Mouse (Mus musculus) heart, adult 18-20 months (tissue): ENCODE results near the gene Cenpu. TPM values are rescaled to one million over a fixed set of nuclear protein-coding genes. Genes with fewer than 3 reads are reported as not detected.
A peak's percentile ranks its signal among the peaks of the same experiment; 100 is the strongest.

ENCODE experiments used
- DNase-seq, 2 experiments: peaks; one replicate each; pipeline ENCODE4 v3.0.0; 2021 to 2022; ENCODE audit warnings: mixed read lengths in 1 of 2
- long read RNA-seq, 2 experiments: library from polyadenylated mRNA; stranded (forward); transcript quantifications; one replicate each; pipeline ENCODE4 v2.0.0; 2021
- total RNA-seq, 2 experiments: library from RNA; stranded (reverse); gene quantifications; 2 replicates each; pipeline ENCODE4 v1.2.3; 2021

Gene Cenpu
- total RNA-seq: under 1 TPM; 0.49 to 0.97 TPM
- long read RNA-seq, experiment 1, partial matches to known transcripts: 0 of 2 reads
- long read RNA-seq, experiment 1, other reads (novel, unspliced or antisense): 2 of 2 reads
- long read RNA-seq, experiment 2, partial matches to known transcripts: 0 of 1 reads
- long read RNA-seq, experiment 2, other reads (novel, unspliced or antisense): 0 of 1 reads

DNA sequence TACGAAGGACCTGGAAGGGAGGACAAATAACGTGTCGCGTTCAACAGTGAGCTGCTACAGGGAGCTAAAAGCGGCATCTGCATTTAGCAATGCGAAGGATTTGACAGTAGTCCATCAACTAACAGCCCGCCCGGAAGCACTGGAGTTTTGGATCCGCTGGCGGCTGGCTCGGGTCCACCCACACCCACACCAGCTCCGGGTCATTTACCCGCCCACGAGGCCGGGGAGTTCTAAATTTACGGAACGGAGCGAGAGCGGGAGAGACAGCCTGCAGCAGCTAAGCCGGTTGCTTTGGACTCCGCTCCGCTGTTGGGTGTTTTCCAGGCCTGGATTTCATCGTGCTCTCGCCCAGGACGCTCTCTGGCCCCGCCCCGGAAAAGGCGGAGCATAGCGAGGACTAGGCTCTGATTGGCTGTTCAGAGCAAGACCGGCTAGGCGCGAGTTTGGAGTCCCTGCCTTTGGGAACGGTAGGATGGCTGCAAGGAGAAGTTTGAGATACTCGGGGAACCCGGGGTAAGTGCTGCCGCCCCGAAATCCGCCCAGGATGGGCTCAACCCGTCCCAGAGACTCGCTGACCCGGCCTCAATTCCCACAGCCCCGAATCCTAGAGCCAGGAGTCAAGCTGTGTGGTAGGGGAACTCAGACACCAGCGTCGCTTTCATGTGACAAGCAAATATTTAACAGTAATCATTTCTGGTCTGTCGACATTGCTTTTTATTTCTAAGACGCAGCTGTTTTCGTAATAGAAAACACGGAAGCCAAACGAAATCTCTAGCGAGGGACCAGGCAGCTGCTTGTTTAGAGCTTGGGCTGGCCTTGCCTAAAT is at the start of gene Cenpu:
Cenpu (plus strand) TSS at position 414 of the 826 bp plus-strand sequence.
- peak; percentile 100 for DNase-seq

DNA sequence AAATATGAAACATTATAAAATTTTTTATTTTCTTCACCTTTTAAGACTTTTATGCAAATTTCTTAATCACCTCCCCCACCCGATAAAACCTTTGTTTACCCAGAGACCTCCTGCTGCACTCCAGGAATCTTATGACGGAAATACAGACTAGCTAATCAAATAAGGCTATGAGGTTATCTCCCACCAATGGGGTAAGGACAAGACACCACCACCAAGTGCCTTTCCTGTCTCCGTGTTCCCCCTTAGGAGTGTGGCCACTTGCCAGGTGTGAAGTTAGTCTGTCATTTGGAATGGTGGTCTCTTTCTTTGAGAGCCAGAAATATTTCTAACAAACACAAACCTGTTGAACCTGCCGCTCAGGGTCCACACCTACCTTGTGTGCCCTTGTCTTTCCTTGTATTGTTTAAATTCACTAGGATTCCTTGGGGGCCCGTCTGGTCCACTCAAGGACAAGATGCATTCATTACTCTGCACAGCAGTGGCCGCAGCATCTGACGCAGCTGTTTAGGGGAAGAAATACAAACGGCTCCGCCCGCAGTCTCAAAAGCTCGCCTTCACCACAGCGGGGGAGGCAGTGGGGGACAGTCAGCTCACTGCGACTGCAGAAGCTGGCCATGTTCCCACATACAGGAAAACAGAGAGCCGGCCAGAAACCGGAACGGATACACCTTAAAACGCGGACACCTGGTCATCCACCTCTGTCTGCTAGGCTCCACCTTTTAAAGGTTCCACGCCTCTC is 49.3 kb upstream of the Cenpu start:
- DNase-seq: no peak

DNA sequence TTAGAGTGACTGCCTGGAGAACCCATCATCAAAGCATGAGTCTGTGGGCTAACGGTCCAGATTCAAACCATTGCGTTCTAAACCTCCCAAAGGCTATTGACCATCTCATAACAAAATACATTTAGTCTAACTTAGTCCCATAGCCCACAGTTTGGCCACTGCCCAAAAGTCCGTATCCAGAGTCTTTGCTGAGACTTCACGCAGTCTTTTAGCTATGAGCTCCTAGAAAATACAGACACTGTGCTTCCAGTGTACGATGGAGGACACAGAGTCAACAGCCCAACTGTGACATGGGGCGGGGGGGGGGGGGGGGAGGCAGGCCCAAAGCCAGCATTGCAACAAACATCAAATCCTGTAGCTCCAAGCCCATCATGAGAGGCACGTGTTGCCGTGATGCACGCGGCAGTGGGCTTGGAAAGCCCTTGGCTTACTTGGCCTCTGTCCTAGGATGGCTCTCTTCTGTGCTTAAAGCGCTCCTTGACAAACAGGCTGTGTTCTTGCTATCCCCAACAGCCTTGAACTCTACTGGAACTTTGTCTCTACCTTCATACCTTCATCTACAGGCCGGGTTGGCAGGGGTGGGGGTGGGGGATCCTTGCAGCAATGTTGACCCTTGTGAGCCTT is 48.6 kb upstream of the Cenpu start:
- DNase-seq: peak; percentile 39 to 43

DNA sequence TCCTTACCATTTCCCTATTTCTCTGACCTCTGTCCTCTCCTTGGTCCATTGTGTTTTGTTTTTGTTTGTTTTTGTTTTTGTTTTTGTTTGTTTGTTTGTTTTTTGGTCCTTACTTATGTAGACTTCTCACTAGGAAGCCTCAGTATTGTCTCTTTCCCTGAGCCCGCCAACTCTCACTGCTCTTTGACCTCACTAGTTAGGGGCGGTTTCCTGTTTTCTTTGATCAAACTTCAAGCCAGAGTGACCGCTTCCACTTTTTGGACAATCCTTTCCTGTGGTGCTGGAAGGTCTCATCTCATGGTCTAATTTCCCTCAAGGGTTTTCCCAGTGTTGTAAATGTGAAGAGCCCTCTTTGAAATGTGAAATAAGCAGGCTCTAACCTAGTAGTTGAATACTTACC is 47.6 kb upstream of the Cenpu start:
- no peak for DNase-seq

DNA sequence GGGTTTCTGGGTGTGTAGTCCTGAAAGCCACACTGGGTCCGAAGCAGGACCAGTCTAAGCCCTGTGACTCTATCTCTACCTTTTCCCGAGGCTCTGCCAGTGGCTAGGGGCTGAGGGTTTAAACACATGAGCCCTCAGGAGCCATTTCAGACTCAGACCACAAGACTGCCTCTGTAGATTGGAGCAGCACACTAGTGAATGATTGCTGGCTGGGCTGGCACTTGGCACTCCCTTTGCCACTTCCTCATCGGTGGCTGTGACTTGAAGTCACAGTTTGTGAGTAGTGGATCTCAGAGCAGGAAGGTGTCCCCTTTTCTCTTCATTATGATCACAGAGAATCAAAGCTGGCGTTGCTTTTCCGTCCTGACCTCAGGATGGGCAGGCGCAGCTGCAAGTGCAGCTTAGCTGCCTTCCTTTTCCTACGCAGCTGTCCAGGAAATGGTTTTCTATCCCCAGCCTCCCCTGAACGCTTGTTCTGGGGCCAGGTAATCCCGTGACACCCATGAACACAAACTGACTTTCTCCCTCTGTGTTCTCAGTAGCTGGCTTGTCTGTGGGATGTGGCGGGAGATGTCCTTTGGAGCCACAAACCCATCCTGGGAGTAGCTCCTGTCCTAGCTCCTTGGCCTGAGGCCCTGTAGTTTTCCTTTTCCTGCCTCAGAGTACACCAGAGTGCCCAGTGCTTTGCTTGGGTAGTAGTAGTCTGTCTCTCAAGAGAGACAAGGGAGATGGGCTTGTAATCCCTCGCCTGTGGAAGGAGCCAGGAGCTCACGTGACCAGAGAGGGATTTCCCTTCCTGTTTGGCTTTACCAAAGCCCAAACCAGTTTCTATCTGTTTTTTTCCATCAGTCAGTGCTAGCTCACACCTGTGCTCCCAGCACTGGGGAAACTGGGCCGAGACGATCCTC is 43.1 kb upstream of the Cenpu start:
- peak; percentile 36 to 39 for DNase-seq

DNA sequence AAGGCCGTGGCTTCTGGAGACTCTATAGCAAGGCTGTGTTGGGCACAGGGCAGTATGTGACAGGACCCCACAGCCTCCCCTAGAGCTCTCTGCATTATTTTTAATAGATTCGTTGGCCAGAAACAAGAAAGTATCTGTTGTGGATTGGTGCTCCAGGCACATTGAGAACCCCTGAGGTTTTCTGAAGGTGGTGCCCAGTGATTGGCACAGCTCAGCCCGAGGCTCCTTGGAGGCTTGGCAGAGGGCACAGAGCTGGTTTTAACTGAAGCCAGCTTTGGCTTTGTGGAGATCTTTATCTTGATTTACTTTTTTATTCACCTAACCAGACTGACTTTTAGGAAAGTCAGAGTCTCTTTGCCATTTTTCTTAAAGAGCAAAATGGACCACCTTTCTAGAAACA is 42.4 kb upstream of the Cenpu start:
- DNase-seq: no peak

DNA sequence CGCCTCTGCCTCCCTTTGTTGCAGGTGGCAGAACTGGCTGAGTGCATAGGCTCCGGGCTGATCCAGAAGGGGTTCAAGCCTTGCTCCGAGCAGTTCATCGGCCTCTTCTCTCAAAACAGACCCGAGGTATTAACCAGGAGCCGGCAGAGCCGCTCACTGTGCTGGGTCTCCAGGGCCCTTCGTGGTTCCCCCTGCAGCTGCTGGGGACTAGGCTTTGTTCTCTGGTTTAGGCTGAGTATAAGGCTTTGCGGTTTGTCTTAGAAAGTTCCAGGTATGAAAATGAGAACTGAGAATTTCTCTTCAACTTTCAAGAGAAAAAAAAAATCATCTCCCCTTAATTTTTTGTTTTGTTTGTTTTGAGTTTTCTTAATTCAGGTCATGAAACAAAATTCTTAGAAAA is 40.5 kb upstream of the Cenpu start:
- DNase-seq: no peak

DNA sequence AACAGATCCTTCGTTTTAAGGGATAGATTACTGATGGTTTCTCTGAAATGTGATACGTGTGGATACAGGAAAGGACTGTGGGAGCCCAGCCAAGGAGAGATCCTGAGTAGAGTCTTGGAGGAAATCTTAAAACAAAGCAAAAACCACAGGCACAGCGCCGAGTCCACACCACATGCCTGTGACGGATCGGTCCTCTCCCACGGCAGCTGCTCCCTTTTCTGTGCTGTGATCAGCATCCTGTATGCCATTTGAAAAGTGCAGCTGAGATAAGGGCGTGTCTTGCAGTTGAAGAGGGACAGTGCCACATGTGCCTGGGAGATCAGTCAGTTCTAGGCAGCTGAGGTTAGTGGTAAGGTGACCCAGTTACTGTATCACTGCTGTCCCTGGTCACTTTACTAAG is 39.3 kb upstream of the Cenpu start:
- DNase-seq: peak in 1 of 2 experiments; percentile 54

DNA sequence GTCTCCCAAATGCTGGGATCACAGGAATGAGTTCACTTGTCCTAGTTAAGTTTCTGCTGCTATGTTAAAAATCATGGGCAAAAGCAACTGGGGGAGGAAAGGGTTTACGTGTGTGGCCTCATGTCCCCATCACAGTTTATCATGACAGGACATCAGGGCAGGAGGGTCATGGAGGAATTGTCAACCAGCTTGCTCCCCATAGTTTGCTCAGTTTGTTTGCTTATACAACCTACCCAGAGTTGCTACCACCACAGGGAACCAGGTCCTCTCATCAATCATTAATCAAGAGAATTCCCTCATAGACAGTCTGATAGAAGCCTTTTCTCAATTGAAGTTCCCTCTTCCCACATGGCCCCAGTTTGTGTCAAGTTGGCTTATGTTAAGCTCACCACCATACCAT is 37.8 kb upstream of the Cenpu start:
- DNase-seq: no peak

DNA sequence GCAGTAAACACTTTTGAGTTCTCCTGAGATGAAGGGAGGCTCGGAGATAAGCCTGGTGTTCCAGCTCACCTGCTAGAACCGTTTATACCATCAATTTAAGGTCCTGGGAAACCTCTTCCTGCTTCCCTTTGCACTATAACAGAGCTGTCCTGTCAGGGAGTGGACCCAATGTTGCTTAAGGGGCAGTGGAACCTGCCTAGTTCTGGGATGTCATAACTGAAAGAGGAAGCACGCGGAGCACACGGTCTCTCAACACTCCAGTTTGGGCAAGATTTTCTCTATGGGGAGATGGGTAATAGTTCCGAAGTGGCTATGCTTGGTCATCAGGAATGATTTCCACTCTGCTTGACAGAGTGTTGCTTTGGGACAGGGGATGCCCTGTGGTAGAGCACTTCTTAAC is 31.2 kb upstream of the Cenpu start:
- DNase-seq: no peak

DNA sequence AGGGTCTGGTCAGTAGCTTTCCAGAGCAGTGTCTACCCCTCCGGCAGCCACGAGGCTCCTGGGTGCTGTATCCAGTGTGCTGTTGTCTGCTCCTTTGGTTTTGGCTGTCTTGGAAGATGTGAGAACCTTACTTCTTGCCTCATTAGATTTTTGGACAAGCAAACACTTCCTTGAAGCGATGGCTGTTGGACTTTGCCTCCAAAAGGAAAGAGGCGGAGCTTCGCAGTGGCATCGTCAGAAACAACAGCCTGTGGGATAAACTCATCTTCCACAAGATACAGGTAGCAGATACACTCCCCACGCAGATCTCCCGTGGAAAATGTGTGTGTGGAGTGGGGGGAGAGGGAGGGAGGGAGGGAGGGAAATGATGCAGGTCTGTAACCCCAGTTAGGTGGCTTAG is 25.7 kb upstream of the Cenpu start:
- DNase-seq: no peak

DNA sequence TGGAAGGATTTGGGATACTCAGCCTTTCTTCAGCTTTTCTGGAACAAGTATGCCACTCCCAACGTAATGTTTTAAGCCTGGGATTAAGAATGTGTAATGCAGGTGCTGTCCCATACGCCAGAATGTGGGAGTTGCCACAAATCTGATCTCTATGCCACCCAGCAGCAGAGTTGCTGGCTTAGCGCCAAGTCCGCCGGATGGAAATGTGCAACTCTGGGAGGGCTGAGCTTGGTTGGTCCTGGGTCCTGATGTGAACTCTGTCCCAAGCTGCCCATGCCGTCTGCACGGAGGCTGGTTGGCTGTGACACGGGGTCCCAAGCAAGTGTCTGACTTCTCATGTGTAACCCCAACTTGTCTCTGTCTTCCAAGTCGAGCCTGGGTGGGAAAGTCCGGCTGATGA is 25.0 kb upstream of the Cenpu start:
- no peak for DNase-seq

DNA sequence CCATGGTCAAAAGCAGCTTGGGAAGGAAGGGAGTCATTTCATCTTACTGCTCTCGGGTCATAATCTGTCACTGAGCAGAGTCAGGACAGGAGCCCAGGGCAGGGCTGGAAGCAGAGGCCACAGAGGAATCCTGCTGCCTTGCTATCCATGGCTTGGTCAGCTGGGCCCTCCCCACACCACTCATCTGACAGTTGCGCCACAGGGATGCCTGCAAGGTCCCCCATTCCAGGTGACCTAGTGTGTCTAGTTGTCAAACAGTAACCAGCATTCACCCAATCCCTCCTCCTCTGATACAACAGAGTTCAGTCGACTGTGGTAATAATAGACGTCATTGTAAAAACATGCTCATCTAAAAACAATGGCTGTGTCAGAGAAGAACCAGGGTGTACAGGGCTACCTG is 22.3 kb upstream of the Cenpu start:
- DNase-seq: no peak

DNA sequence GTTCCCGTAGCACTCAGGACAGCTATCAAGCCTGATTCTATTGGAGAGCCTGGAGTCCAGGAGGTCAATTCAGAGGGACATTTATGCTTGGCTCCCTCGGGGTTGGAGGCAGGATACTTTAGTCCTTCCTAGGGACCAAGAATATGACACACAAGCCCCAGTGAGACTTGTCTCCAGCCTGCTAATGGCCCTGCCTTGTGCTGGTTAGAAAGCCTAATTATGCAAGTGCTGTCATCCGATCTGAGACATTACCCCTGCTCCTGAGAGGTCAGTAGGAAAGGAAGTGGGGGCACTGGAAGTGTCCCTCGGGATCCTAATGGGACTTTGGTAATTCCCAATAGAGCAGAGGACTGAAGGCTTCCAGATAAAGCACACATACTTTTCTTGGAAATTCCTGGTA is 21.3 kb upstream of the Cenpu start:
- DNase-seq: peak in 1 of 2 experiments; percentile 14

DNA sequence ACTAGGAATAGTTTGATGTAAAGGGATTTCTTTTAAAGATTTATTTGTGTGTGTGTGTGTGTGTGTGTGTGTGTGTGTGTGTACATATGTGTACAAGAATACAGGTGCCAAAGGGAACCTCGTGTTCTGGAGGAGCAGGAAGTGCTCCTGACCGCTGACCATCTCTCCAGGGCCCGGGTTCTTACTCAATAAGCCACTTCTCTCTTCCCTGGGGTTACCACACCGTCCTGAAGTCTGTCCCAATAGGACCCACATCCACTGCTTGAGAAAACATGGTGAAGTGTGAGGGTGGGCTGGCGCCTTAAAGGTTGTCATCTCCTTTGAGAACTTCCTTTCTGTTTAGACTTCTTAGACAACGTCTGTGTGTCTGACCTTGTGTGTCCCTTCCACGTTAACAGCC is 17.9 kb upstream of the Cenpu start:
- no peak for DNase-seq

DNA sequence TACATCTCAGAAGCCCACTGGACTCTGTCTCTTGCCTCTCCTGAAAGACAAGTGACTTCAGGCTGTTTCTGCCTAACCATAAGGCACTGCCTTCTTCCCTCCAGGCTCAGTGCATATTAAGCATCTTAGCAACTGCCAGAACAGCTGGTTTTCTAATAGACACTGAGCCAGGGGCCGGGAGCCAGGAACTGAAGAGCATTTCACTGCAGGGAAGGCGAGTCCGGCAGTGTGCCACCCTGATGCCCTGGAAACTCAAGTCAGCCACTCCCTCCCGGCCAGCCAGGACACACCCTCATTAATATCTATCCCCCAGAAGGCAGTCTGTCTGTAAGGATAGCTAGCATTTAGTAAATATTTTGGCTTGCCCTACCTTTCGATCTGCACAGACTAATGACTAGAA is 12.1 kb upstream of the Cenpu start:
- DNase-seq: peak; percentile 77 to 80

DNA sequence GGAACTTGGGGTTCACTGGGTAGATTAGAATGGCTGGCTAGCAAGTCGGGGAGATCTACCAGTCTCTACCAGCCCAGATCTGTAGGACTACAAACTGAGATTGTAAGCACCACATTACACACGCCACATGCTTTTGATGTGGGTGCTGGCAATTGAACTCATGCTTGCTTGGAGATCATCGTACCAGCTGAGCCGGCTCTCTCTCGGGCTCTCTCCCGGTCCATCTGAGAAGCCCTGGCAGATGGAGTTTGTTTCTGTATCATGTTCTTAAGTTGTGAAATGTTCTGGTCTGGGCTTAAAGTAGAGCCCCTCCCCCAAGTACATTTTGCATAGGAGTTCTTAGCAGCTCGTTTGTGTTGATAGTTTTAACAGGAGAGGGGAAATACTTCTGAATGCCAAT is 8.6 kb upstream of the Cenpu start:
- DNase-seq: no peak

DNA sequence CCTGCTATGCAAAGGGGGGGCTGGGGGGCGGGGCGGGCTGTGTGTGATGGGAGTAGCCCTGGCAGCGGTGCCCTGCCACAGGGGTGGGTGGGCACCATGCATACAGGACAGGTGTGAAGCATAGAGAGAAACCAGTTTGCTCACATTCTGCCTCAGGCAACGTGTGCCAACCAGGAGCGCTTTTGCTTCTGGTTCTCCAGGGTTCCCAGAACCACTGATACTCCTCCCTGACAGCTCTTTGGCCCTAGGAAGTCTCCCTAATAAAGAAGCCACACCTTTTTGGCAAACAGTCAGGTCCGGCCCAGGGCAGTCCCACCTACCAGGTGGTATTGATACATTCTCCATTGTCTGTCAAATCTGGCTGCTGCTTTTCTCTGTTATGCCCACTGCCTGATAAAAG is 8.2 kb upstream of the Cenpu start:
- no peak for DNase-seq

DNA sequence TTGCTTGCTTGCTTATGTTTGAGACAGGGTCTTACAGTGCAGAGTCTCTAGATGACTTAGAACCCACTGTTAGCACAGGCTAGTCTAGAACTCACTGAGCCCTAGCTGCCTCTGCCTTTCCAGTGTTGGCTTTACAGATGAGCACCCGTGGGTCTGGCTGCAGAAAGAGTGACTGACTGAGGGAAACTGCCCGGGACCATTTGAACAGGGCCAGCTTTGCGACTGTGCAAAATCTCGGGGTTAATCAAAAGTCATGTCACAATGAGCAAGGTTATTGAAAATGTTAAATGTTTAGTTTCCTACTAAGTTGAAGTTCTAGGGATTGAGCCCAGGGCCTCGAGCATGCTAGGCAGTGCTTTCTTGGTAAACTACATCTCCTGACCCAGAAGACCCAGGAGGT is 6.0 kb upstream of the Cenpu start:
- DNase-seq: no peak

DNA sequence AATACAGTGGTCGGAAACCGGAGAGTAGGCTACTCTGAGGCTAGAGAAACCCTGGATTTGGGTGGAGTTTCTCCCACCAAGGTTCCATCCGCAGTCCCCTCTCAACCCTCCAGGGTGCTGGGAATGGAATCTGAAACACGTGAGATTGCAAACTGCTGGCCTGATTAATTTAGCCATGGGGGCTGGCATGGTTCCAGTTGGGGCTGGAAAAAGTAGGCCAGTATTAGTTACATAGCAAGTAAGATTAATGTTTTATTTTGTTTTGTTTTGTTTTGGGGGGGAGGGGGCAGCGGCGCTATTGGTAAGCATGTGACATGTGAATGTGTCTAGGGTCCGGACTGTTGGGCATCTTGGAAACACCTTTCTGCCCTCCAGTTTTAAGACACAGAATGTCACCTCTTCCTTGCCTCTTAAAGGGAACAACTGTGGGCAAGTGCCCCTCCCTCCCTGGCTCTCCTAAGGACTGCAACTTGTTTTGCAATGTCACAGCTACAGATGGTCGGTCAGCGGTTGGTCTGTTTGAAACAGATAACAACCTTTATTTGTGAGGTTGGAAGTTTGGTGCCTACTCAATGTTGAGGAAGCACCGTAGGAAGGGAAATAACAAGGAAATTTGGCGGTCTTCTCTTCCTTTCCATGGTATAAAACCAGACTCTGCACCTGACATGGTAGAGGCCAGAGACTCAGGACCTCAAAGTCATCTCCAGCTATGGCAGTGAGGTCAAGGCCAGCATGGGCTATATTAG is 5.2 kb upstream of the Cenpu start:
- DNase-seq: peak; percentile 50 to 58

DNA sequence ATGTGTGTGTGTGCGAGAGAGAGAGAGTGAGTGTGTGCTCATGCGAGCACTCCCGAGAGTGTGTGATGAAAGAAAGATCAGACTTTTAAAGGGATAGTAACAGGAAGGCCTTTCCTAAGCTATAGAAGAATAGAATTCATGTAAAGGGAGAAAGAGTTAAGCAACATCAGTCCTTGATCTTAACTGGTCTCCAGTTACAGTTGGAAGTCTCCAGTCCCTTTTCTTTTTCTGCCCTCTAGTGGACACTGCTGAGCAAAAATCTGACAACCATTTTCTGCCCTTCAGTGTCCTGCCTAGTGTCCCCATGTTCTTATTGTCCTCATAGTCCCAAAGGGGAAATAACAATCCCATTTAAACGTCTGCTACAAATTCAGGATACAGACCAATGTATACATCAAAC is 4.6 kb upstream of the Cenpu start:
- peak; percentile 52 to 73 for DNase-seq
